Mouse (Mus musculus): ENCODE results near the gene Traf2. TPM values are rescaled to one million over a fixed set of nuclear protein-coding genes. Genes with fewer than 3 reads are reported as not detected.

The Traf2 gene
- polyA plus RNA-seq, 1 experiment from 2014 or later, result 21.2 TPM

DNA sequence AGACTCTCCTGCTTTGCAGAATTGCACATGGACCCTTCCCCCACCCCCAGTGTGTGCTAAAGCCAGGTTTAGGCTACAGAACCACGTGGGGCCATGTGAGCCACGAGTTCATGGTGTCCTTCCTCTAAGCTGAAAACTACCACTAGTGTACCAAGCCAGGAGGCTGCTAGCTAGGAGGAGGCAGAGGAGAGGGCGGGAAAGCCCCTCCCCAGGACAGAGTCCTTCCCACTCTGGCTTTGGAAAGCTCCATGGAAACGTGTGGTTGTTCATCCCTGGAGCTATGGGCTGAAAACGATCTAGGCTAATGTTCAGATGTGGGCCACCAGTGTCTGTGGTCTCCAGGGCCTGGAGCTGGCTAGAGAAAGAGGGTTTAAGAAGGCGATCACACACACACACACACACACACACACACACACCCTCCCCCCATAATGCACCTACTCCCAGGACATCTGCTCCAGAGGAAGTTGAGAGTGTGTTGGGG lies 33.9 kb upstream of the Traf2 start:
- Histone ChIP-seq H3K9me3 (no peaks in the 10 kb centered on the region), H3K4me2 (peak overlapping the region; percentile 65), H3K27ac (no peak overlapping the region), H3K4me1 (replicated peaks) (peaks cover 74% of the 10 kb centered on the region), H3K9ac (peak overlapping the region; percentile 75), H3K27me3 (peaks cover 53% of the 10 kb centered on the region), H3K4me3 (peak overlapping the region; percentile 52), H3K36me3 (peaks cover 27% of the 10 kb centered on the region)
- 44% methylated on average over 6 of the region's 6 CpGs for WGBS
- no peak for ATAC-seq (ENCODE audit: low FRiP score)

DNA sequence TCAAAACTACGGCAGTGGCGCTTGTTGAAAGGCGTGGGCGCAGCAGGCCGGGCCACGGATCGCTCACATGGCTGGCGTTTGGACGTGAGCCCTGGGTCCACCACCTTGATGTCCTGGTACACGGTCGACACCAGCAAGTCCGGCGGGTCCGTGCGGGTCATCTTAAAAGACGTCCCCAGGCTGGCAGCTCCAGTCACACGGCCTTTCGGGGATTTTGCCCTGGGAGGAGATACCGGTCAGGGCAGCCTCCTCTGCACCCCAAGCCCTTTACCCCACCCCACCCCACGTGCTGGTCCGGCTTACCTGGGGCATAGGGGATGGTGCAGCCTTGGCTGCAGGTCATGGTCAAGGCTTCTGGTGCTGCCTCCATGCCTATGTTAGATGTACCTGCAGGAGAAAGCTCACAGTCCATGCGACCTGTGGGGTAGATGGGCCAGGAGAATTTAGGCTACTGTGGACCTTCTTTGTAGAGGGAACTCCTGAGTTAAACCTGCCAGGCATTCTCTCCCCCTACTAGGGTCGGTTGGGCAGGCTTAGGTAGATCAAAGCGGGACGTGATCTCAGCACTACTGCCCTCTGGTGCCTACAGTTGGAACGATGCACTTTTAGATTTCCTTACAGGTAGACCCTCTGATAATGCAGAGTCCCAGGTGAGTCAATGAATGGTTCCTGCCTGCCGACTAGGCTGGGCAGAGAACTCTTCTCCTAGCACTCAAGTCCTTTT lies 33.2 kb upstream of the Traf2 start:
- Histone ChIP-seq H3K36me3 (peaks cover 20% of the 10 kb centered on the region), H3K27me3 (peaks cover 55% of the 10 kb centered on the region), H3K4me3 (peak overlapping the region; percentile 52), H3K4me2 (peak overlapping the region; percentile 37), H3K9me3 (no peaks in the 10 kb centered on the region), H3K4me1 (replicated peaks) (peaks cover 79% of the 10 kb centered on the region), H3K9ac (peak overlapping the region; percentile 39; the same call in 1 of the 2 replicates), H3K27ac (no peak overlapping the region)
- no peak for ATAC-seq (ENCODE audit: low FRiP score)
- 4% methylated on average over 27 of the region's 27 CpGs for WGBS

DNA sequence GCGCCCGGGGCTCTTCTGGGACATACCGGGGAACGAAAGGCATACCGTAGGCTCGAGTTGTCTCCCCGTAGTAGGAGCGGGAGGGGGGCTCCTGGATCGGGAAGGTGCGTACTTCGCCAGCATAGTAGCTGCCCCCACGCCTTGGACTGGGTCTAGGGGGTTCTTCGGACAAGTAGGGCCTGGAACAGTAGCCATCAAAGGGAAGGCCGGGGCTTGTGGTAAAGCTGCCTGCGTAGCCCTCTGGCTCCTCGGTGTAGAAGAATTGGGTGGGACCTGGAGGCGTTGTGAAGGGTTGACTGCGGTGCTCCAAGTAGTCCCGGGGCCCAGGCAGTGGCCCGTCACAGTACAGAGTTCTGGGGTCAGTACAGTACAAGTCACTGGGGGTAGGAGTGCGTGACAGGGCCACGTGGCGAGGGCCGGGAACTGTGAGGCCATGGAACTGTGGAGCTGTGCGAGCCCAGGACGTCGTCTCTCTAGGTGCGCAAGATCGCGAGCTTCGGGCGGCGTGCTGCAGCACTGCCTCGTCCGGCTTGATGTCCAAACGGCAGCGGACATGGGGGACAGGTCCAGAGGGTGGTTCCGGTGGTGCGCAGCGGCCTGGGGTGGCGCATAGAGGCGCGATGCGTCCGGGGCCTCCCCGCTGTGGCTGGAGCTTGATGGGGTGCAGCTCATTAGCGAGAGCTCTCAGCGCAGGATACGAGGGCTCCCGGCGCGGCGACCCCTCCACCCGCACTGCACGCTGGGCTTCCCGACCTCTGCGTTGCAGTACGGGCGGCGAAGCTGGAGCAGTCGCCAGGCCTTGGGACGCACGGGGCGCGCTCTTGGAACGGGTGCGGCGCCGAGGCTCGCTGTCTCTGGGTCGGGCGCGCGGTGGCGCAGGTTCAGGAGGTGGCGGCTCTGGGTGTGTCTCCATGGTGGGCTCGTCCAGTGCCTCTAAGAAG lies 32.3 kb upstream of the Traf2 start:
- peak overlapping the region; percentile 37 for H3K4me2 ChIP-seq
- H3K4me1 ChIP-seq (replicated peaks), result peaks cover 81% of the 10 kb centered on the region
- no peak overlapping the region for H3K27ac ChIP-seq
- 0 out of 2 replicates have a peak overlapping the region, but pooled peaks have one; percentile 39 for H3K9ac ChIP-seq
- no peak for ATAC-seq (ENCODE audit: low FRiP score)
- 5% methylated on average over 75 of the region's 77 CpGs for WGBS
- H3K9me3 ChIP-seq, result no peaks in the 10 kb centered on the region
- H3K27me3 ChIP-seq, result peaks cover 55% of the 10 kb centered on the region
- peak overlapping the region; percentile 27 for H3K4me3 ChIP-seq
- H3K36me3 ChIP-seq, result peaks cover 11% of the 10 kb centered on the region

DNA sequence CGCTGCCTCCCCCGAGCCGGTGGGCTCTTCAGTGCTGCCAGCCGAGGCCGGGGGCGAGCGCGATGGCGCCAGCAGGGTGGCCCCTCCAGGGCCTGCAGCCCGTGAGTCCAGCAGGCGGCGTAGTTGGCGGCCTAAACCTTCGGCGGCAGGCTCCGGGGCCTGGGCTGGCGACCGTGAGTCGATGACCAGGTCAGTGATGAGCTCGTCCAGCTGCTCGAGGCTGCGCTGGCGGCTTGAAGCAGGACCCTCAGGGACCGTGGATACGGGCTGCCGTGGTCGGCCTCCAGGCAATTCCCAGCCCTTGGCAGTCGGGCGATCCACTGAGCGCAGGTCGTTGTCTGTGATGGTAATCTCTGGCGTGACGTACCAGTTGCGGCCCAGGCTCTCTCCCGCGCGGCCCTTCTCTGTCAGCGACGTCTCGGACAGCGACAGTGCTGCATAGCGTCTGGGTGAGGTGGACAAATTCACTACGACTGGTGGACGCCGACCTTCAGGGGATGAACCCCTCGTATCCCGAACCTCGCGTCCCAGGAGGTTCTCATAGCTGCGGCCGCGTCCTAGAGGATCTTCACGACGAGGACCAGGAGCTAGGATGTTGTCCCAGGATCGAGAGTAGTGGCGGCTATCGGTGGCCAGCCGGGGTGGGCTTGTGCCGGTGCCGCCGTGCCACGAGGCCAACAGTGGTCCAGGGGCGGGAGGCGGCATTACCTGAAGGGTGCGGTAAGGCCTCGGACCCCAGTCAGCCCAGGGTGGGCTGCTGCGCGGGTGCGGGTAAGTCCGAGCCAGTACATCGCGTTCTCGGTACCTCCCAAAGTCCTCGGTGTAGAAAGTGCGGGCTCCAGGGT lies 31.4 kb upstream of the Traf2 start:
- H3K9me3 ChIP-seq, result no peaks in the 10 kb centered on the region
- peak overlapping the region; percentile 55; the same call in 1 of the 2 replicates for H3K9ac ChIP-seq
- H3K27ac ChIP-seq, result no peak overlapping the region
- H3K27me3 ChIP-seq, result peaks cover 55% of the 10 kb centered on the region
- WGBS, result 6% methylated on average over 71 of the region's 75 CpGs
- ATAC-seq (ENCODE audit: low FRiP score), result no peak
- H3K4me1 ChIP-seq (replicated peaks), result peaks cover 82% of the 10 kb centered on the region
- peaks cover 3% of the 10 kb centered on the region for H3K36me3 ChIP-seq
- peak overlapping the region; percentile 40 for H3K4me2 ChIP-seq
- H3K4me3 ChIP-seq, result peak overlapping the region; percentile 27

DNA sequence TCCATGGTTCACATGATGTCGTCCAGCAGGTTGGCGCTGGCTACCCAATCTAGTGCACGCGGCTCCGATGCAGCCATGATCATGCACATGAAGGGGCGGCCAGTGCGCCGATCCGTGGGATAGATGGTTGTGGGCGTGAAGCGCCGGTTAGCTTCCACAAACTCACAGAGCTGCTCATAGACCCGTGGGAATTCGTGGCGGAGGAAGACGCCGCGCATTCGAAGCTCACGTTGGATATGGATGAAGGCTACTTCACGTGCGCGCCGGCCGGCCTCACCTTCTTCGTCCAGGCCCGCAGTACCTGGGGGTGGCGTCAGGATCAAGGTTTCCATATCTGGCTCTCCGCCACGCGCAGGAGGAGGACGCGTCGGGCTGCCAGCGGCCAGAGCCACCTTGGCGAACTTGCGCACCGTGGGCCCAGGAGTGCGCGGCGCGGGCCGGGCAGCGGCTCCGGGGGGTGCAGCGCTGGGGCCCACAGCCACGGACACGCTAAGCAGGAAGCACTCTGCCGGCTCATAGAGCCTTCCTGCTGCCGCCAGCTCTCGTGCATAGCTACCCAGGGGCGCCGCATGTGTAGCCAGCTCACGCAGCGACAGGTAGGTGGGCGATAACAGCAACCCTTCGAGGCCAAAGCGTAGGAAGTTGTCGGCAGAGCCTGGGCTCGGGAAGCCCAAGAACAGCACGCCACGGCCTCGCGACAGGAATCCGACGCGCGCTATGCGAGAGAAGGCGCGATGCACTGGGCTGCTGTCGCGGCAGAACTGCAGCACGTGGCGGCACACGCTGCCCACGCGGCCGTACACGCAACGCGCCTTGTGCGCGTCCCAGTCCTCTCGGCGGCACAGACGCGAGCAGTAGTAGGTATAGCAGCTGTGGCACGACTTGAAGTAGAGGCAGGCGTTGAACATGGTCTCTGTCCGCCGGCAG lies 30.5 kb upstream of the Traf2 start:
- H3K9ac ChIP-seq, result peak overlapping the region; percentile 55; the same call in 1 of the 2 replicates
- H3K4me1 ChIP-seq (replicated peaks), result peaks cover 79% of the 10 kb centered on the region
- H3K27ac ChIP-seq, result no peak overlapping the region
- H3K9me3 ChIP-seq, result no peaks in the 10 kb centered on the region
- no peak for ATAC-seq (ENCODE audit: low FRiP score)
- H3K4me2 ChIP-seq, result peak overlapping the region; percentile 40
- 15% methylated on average over 92 of the region's 92 CpGs for WGBS
- H3K4me3 ChIP-seq, result peak overlapping the region; percentile 27
- H3K27me3 ChIP-seq, result peaks cover 55% of the 10 kb centered on the region
- H3K36me3 ChIP-seq, result no peaks in the 10 kb centered on the region; the same call in 1 of the 2 replicates

DNA sequence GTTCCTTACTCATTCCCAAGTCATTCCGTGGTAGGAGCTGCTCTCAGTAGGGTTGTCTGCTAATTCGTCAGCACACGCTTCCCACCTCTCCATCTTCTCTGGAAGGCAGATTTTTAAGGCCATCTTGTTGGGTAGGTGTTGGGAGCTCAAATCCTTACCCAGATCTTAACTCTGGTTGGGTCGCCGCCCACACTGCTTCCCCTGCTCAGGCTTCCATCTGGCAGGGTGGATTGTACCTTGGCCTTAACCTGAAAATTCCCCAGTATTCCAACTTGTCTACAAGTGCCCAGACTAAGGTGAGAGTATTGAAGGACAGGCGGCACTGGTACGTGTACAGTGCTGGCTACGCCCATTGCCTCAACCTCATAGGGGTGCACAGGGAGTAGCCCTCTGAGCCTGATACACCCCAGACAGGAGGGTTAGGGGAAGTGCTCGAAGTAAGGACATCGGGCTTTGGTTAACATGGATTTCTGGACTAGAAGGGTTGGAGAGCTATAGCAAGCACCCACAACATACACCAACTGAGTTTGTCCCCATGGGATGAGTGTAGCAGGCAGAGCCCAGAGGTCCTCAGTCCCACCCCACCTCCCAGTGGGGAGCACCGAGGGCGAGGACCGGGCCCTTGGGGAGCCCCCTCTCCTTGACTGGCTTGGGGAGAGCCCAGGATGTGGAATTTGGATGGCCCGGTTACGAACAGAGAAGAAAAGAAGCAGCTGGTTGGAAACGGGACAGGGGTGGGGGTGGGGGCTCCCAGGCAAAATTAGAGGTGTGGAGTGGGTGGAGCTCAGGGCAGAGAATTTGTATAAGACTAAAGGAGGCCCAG lies 29.5 kb upstream of the Traf2 start:
- H3K4me2 ChIP-seq, result peak overlapping the region; percentile 96
- no peak for ATAC-seq (ENCODE audit: low FRiP score)
- H3K9me3 ChIP-seq, result no peaks in the 10 kb centered on the region
- H3K9ac ChIP-seq, result peak overlapping the region; percentile 81; the same call in 1 of the 2 replicates
- 73% methylated on average over 16 of the region's 16 CpGs for WGBS
- H3K4me1 ChIP-seq (replicated peaks), result peaks cover 71% of the 10 kb centered on the region
- H3K27ac ChIP-seq, result no peak overlapping the region
- peaks cover 9% of the 10 kb centered on the region for H3K36me3 ChIP-seq
- no peak overlapping the region for H3K4me3 ChIP-seq
- peaks cover 55% of the 10 kb centered on the region for H3K27me3 ChIP-seq

DNA sequence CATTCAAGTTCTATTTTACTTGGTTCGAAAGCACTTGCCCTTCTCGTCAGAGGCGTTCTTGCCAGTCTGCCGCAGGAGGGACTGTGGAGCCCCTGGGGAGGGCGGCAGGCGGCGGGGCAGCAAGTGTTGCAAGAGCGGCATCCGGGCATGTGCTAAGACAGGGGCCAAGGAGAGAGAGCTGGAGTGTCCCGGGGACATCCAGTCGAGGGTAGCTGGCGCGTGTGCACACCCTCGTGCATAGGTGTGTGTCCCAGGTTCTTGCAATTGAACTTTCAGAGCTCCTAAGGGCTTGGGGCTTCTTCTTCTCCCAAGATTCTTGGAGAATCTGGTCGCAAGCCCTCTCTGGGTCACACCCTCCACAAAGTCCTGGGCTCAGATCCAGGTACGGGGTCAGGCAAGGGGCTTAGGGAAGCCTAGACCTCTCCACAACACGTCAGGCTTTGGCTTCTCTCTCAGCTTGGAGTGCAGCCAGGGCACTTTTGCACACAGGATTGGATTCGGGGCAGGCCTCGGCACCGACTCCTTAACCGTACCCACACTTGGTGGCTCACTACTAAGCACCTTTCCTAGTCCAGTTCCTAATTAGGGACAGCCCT lies 28.8 kb upstream of the Traf2 start:
- whole genome bisulfite sequencing, result 10% methylated on average over 21 of the region's 21 CpGs
- no peak for ATAC-seq (ENCODE audit: low FRiP score)
- Histone ChIP-seq H3K9me3 (no peaks in the 10 kb centered on the region), H3K27me3 (peaks cover 50% of the 10 kb centered on the region), H3K4me2 (peak overlapping the region; percentile 96), H3K36me3 (peaks cover 15% of the 10 kb centered on the region), H3K9ac (peak overlapping the region; percentile 81), H3K27ac (peak overlapping the region; percentile 91), H3K4me3 (peak overlapping the region; percentile 64), H3K4me1 (replicated peaks) (peaks cover 64% of the 10 kb centered on the region)

DNA sequence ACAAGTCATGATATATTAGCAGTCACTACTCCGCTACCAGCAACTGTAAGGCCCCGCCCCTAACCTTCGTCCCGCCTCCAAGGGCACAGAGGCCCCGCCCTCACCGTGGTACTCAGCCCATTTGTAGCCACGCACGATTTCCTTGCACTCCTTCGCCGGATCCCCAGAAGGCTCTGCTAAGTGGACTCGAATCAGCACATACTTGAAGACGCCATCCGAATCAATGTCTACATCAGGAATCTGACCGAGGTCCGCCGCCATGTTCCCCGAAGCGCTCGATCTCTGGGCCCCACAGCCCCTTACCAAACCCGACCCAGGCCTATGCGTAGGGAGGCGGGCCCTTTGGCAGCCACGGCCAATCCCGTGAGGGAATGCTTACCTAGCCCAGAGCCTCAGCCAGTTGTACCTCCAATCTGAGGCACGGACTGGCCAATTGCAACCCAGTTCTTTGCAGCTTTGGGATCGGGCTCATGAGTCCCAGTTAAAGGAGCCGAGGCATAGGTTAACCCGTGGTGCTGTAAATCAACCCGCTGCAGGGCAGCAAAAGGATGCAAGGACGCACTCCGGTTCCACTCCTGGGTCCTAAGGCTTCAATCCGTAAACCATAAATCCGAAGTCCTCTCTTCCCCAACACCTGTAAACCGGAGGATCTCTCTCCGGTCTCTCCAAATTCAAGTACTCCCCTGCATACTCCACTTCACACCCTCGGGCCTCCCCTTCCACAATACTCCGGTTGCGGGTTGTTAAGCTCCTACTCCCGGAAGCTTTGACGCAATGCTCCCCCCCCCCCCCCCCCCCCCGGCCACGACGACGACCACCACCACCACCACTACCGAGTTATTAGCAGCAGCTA lies 28.1 kb upstream of the Traf2 start, which contains the start of the genes Mamdc4 and Phpt1:
Gene Mamdc4, minus strand, starts transcription at position 267 of the 853 bp plus-strand sequence.
Gene Phpt1, minus strand, starts transcription at position 646 of the 853 bp plus-strand sequence.
- Histone ChIP-seq H3K4me3 (peak within 1 kb of the TSS; percentile 64), H3K9ac (peak within 1 kb of the TSS; percentile 81), H3K9me3 (no peaks in the 10 kb centered on the region), H3K36me3 (peaks cover 18% of the 10 kb centered on the region), H3K4me1 (replicated peaks) (peaks cover 57% of the 10 kb centered on the region), H3K27me3 (peaks cover 43% of the 10 kb centered on the region), H3K4me2 (peak within 1 kb of the TSS; percentile 96), H3K27ac (peak within 1 kb of the TSS; percentile 91)
- WGBS, result under 1% methylated on average over 44 of the region's 45 CpGs
- ATAC-seq (ENCODE audit: low FRiP score), result peak; percentile 97

DNA sequence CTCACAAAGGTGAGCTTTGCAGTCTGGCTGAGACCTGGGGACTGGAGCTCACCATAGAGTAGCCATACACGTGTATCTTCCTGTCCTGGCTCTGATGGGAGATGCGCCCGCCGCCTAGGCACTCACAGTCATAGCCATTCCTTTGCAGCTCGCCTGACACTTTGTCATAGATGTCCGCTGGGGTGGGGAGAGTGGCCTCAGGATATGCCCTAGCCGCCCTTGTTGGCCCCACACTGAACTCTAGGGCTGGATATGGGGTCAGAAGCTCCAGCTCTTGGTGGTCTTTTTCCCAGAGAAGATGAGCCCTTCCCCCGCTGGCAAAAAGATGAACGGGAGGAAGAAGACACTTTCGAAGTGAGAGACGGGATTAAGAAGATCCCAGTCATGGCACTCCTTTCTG lies 27.4 kb upstream of the Traf2 start:
- Histone ChIP-seq H3K36me3 (peaks cover 24% of the 10 kb centered on the region), H3K4me2 (peak overlapping the region; percentile 96), H3K4me3 (peak overlapping the region; percentile 64), H3K9ac (peak overlapping the region; percentile 81), H3K9me3 (no peaks in the 10 kb centered on the region), H3K27ac (peak overlapping the region; percentile 91), H3K27me3 (peaks cover 37% of the 10 kb centered on the region), H3K4me1 (replicated peaks) (peaks cover 50% of the 10 kb centered on the region)
- WGBS, result 22% methylated on average over 11 of the region's 11 CpGs
- ATAC-seq (ENCODE audit: low FRiP score), result peak; percentile 9
